Mouse (Mus musculus): Measurements from ENCODE around the gene Tmem106a. TPM values are rescaled to one million over a fixed set of nuclear protein-coding genes. Genes with fewer than 3 reads are reported as not detected.

Gene Tmem106a
- total and polyA plus RNA-seq, 3 experiments = 2.8 to 15.5 (median 3.4) TPM

- peak; percentile 91 to 99 for DNase-seq
- Histone ChIP-seq H3K36me3 (ENCODE audit: control insufficient read depth, insufficient read depth, low read length) (peaks cover 25% of the 10 kb centered on the region), H3K79me2 (replicated peaks; ENCODE audit: control insufficient read depth, insufficient read depth, low read length) (0 out of 2 replicates have a peak, but pooled peaks cover 3% of the 10 kb centered on the region), H3K9ac (ENCODE audit: low read depth, low read length) (peak overlapping the region; percentile 77), H3K4me3 (peak overlapping the region; percentile 77), H3K27me3 (ENCODE audit: control insufficient read depth, insufficient read depth, low read length) (no peaks in the 10 kb centered on the region), H3K27ac (peak overlapping the region; percentile 99), H3K4me1 (ENCODE audit: control insufficient read depth, insufficient read depth, low read length) (peaks cover 2% of the 10 kb centered on the region; the same call in 1 of the 2 replicates)
- intact Hi-C loops (cut with DNase I) = loop anchor here (2.0 to 10.0 kb wide), 3 partner anchors 74 to 228 kb away; partner anchors contain the start of genes Aoc2, Rdm1 and Vat1
- TF ChIP-seq CTCF (IDR thresholded peaks at IDR 0.05) (peak; percentile 54), EP300 (IDR thresholded peaks at IDR 0.05; ENCODE audit: insufficient read depth, low read depth, low read length) (peak; percentile 55; the same call in 1 of the 2 replicates), POLR2A (IDR thresholded peaks at IDR 0.05; ENCODE audit: insufficient read depth, low read depth, low read length) (peak; percentile 98)
- WGBS = under 1% methylated on average over 37 of the region's 37 CpGs
Observed at GRCm38 (mm10) chr11:101552476-101553300, 29.4 kb upstream of the Tmem106a start.

- Histone ChIP-seq H3K4me1 (ENCODE audit: control insufficient read depth, insufficient read depth, low read length) (peaks cover 2% of the 10 kb centered on the region; the same call in 1 of the 2 replicates), H3K36me3 (ENCODE audit: control insufficient read depth, insufficient read depth, low read length) (peaks cover 25% of the 10 kb centered on the region), H3K79me2 (replicated peaks; ENCODE audit: control insufficient read depth, insufficient read depth, low read length) (0 out of 2 replicates have a peak, but pooled peaks cover 3% of the 10 kb centered on the region), H3K27me3 (ENCODE audit: control insufficient read depth, insufficient read depth, low read length) (no peaks in the 10 kb centered on the region), H3K27ac (peak overlapping the region; percentile 99), H3K4me3 (peak overlapping the region; percentile 72), H3K9ac (ENCODE audit: low read depth, low read length) (peak overlapping the region; percentile 77)
- intact Hi-C loops (cut with DNase I) = loop anchor here (2.0 to 10.0 kb wide), 3 partner anchors 73 to 229 kb away; partner anchors contain the start of genes Aoc2, Rdm1 and Vat1
- DNase-seq = no peak
- TF ChIP-seq POLR2A (IDR thresholded peaks at IDR 0.05; ENCODE audit: insufficient read depth, low read depth, low read length) (no peak), CTCF (IDR thresholded peaks at IDR 0.05) (no peak), EP300 (IDR thresholded peaks at IDR 0.05; ENCODE audit: insufficient read depth, low read depth, low read length) (no peak)
- 6% methylated on average over 8 of the region's 8 CpGs for WGBS
Observed at GRCm38 (mm10) chr11:101553354-101553930, 28.6 kb upstream of the Tmem106a start.

DNA sequence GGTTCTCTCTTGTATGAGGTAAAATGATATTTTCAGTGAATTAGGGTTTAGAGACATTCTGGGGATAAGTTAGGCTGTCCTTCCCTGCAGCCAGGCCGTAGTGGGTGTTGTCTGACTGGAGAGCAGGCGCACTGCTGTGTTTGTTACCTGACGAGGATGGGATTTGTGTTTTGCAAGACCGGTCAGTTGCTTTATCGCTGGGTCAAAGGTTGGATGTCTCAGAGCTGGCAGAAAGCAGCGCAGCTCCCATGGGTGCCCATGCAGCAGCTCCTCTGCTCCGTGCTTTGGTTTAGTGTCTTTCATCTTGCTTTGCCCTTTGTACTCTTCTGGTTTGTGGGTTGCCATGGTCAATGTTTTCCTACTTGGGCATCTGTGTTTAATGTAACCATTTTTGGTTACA lies 25.5 kb upstream of the Tmem106a start:
- H3K27ac ChIP-seq = no peak overlapping the region
- TF ChIP-seq CTCF (IDR thresholded peaks at IDR 0.05) = no peak
- no peak for TF ChIP-seq EP300 (IDR thresholded peaks at IDR 0.05; ENCODE audit: insufficient read depth, low read depth, low read length)
- no peak for TF ChIP-seq POLR2A (IDR thresholded peaks at IDR 0.05; ENCODE audit: insufficient read depth, low read depth, low read length)
- intact Hi-C loops (cut with DNase I) = loop anchor here (10.0 kb wide), 1 partner anchor 232 kb away; the partner anchor contains the start of gene Aoc2
- DNase-seq = no peak
- H3K79me2 ChIP-seq (replicated peaks; ENCODE audit: control insufficient read depth, insufficient read depth, low read length) = peaks cover 6% of the 10 kb centered on the region; the same call in 1 of the 2 replicates
- H3K4me3 ChIP-seq = no peak overlapping the region
- WGBS = 89% methylated on average over 7 of the region's 7 CpGs
- H3K27me3 ChIP-seq (ENCODE audit: control insufficient read depth, insufficient read depth, low read length) = no peaks in the 10 kb centered on the region
- peaks cover 2% of the 10 kb centered on the region for H3K4me1 ChIP-seq (ENCODE audit: control insufficient read depth, insufficient read depth, low read length)
- no peak overlapping the region for H3K9ac ChIP-seq (ENCODE audit: low read depth, low read length)
- H3K36me3 ChIP-seq (ENCODE audit: control insufficient read depth, insufficient read depth, low read length) = peaks cover 29% of the 10 kb centered on the region

DNA sequence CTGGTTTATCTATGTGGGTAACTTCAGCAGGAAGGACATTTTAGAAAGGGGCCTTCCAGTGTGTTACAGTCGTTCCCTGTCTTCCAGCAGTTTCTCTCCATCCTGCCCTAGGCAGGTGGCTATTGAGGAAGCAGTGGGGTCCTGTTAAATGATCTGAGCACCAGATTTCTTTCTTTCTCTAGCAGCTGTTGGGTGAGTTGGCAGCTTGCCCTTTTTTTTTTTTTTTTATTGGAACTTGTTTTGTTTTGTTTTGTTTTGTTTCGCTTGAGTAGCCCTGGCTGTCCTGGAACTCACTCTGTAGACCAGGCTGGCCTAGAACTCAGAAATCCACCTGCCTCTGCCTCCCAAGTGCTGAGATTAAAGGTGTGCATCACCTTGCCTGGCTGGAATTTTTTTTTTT lies 25.1 kb upstream of the Tmem106a start:
- H3K27me3 ChIP-seq (ENCODE audit: control insufficient read depth, insufficient read depth, low read length) = no peaks in the 10 kb centered on the region
- H3K4me3 ChIP-seq = no peak overlapping the region
- H3K4me1 ChIP-seq (ENCODE audit: control insufficient read depth, insufficient read depth, low read length) = peaks cover 2% of the 10 kb centered on the region
- intact Hi-C loops (cut with DNase I) = loop anchor here (10.0 kb wide), 1 partner anchor 232 kb away; the partner anchor contains the start of gene Aoc2
- 44% methylated on average over 2 of the region's 2 CpGs for WGBS
- H3K36me3 ChIP-seq (ENCODE audit: control insufficient read depth, insufficient read depth, low read length) = peaks cover 29% of the 10 kb centered on the region
- DNase-seq = no peak
- no peak overlapping the region for H3K9ac ChIP-seq (ENCODE audit: low read depth, low read length)
- H3K27ac ChIP-seq = no peak overlapping the region
- TF ChIP-seq POLR2A (IDR thresholded peaks at IDR 0.05; ENCODE audit: insufficient read depth, low read depth, low read length) (no peak), CTCF (IDR thresholded peaks at IDR 0.05) (no peak), EP300 (IDR thresholded peaks at IDR 0.05; ENCODE audit: insufficient read depth, low read depth, low read length) (no peak)
- peaks cover 6% of the 10 kb centered on the region; the same call in 1 of the 2 replicates for H3K79me2 ChIP-seq (replicated peaks; ENCODE audit: control insufficient read depth, insufficient read depth, low read length)

- TF ChIP-seq EP300 (IDR thresholded peaks at IDR 0.05; ENCODE audit: insufficient read depth, low read depth, low read length) = no peak
- TF ChIP-seq POLR2A (IDR thresholded peaks at IDR 0.05; ENCODE audit: insufficient read depth, low read depth, low read length) = no peak
- peak; percentile 89 for TF ChIP-seq CTCF (IDR thresholded peaks at IDR 0.05)
- WGBS = 27% methylated on average over 5 of the region's 5 CpGs
- H3K4me3 ChIP-seq = no peak overlapping the region
- intact Hi-C loops (cut with DNase I) = no loop called here
- peaks cover 4% of the 10 kb centered on the region; the same call in 1 of the 2 replicates for H3K79me2 ChIP-seq (replicated peaks; ENCODE audit: control insufficient read depth, insufficient read depth, low read length)
- no peaks in the 10 kb centered on the region; the same call in 1 of the 2 replicates for H3K4me1 ChIP-seq (ENCODE audit: control insufficient read depth, insufficient read depth, low read length)
- H3K27me3 ChIP-seq (ENCODE audit: control insufficient read depth, insufficient read depth, low read length) = no peaks in the 10 kb centered on the region
- DNase-seq = peak; percentile 35
- peaks cover 18% of the 10 kb centered on the region for H3K36me3 ChIP-seq (ENCODE audit: control insufficient read depth, insufficient read depth, low read length)
- H3K27ac ChIP-seq = no peak overlapping the region
- H3K9ac ChIP-seq (ENCODE audit: low read depth, low read length) = no peak overlapping the region
Observed at GRCm38 (mm10) chr11:101562391-101562790, 19.7 kb upstream of the Tmem106a start.
